In the genomic region with DNA sequence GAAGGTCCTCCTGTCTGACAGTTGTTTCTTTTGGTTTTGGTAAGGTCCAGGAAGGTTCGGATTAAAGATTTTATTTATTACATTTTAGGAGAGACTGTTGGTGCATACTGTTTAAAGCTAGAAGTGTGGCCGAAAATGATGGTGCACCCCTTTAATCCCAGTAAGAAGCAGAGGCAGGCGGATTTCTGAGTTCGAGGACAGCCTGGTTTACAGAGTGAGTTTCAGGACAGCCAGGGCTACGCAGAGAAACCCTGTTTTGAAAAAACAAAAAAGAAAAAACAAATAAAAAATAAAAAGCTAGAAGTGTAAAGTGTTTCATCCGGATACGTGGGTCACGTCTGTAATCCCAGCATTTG, we compare ENCODE assay signal across 8 mouse cellular contexts. TPM values are rescaled to one million over a fixed set of nuclear protein-coding genes. Genes with fewer than 3 reads are reported as not detected.
A peak's percentile ranks its signal among the peaks of the same experiment; 100 is the strongest.
DNase-seq lines count a peak whose midpoint lies in the region; ATAC-seq and TF ChIP-seq lines count a peak whose summit lies in the region.

No protein-coding gene starts in this region.

- peak overlapping the region; percentile 75 for H3K4me2 ChIP-seq in heart, embryonic 16.5 days (ENCODE audit: low read depth, low read length)
- peak overlapping the region; percentile 72 for H3K4me2 ChIP-seq in hindbrain, embryonic 14.5 days (replicated peaks)
- peak overlapping the region; percentile 64 for H3K4me2 ChIP-seq in midbrain, embryonic 11.5 days

- no peak for TF ChIP-seq POLR2A in bone marrow, adult 2 months (IDR thresholded peaks at IDR 0.05; ENCODE audit: borderline replicate concordance, control insufficient read depth, low read depth, low read length)

- no peaks in the 10 kb centered on the region for H3K36me3 ChIP-seq in heart, embryonic 16.5 days (ENCODE audit: control insufficient read depth, insufficient read depth)
- no peaks in the 10 kb centered on the region; the same call in 1 of the 2 replicates for H3K36me3 ChIP-seq in hindbrain, embryonic 14.5 days (replicated peaks; ENCODE audit: control insufficient read depth, insufficient read depth)
- H3K36me3 ChIP-seq in midbrain, embryonic 11.5 days (ENCODE audit: control insufficient read depth, insufficient read depth, low read length), result no peaks in the 10 kb centered on the region

- peak overlapping the region; percentile 78 for H3K4me3 ChIP-seq in heart, embryonic 16.5 days (ENCODE audit: low read length)
- peak overlapping the region; percentile 89 for H3K4me3 ChIP-seq in bone marrow, adult 2 months (replicated peaks; ENCODE audit: control insufficient read depth, low read depth, low read length)
- peak overlapping the region; percentile 59 for H3K4me3 ChIP-seq in hindbrain, embryonic 14.5 days (replicated peaks; ENCODE audit: low read length)
- peak overlapping the region; percentile 57 for H3K4me3 ChIP-seq in midbrain, embryonic 11.5 days (ENCODE audit: low read depth, low read length)

- ATAC-seq in heart, embryonic 16.5 days (replicated peaks; ENCODE audit: extremely low read depth, insufficient read depth, low FRiP score), result no peak
- peak; percentile 70 for ATAC-seq in hindbrain, embryonic 14.5 days (ENCODE audit: low FRiP score)
- peak; percentile 61 for ATAC-seq in midbrain, embryonic 11.5 days (ENCODE audit: low FRiP score)
- no peak for ATAC-seq in frontal cortex, adult (ENCODE audit: low TSS enrichment)

- no peaks in the 10 kb centered on the region for H3K9me3 ChIP-seq in heart, embryonic 16.5 days (replicated peaks; ENCODE audit: control insufficient read depth, low read length)
- H3K9me3 ChIP-seq in hindbrain, embryonic 14.5 days (ENCODE audit: control insufficient read depth, low read length), result no peaks in the 10 kb centered on the region
- H3K9me3 ChIP-seq in midbrain, embryonic 11.5 days (ENCODE audit: control insufficient read depth, low read length), result no peaks in the 10 kb centered on the region

- peak overlapping the region; percentile 61 for H3K27ac ChIP-seq in heart, embryonic 16.5 days (ENCODE audit: low read length)
- peak overlapping the region; percentile 77; the same call in 1 of the 2 replicates for H3K27ac ChIP-seq in bone marrow, adult 2 months (ENCODE audit: control insufficient read depth, insufficient read depth, low read depth, low read length, poor library complexity)
- peak overlapping the region; percentile 74 for H3K27ac ChIP-seq in hindbrain, embryonic 14.5 days
- no peak overlapping the region; the same call in 1 of the 2 replicates for H3K27ac ChIP-seq in midbrain, embryonic 11.5 days (ENCODE audit: low read depth, low read length)

- 0 out of 2 replicates have a peak, but pooled peaks cover 2% of the 10 kb centered on the region for H3K4me1 ChIP-seq in heart, embryonic 16.5 days (ENCODE audit: control insufficient read depth, insufficient read depth, low read length)
- H3K4me1 ChIP-seq in bone marrow, adult 2 months (ENCODE audit: control insufficient read depth, insufficient read depth, low read length), result no peaks in the 10 kb centered on the region; the same call in 1 of the 2 replicates
- no peaks in the 10 kb centered on the region; the same call in 1 of the 2 replicates for H3K4me1 ChIP-seq in hindbrain, embryonic 14.5 days (replicated peaks; ENCODE audit: control insufficient read depth, insufficient read depth, low read length)
- H3K4me1 ChIP-seq in midbrain, embryonic 11.5 days (ENCODE audit: control insufficient read depth, insufficient read depth, low read length), result no peaks in the 10 kb centered on the region; the same call in 1 of the 2 replicates

- no peak for TF ChIP-seq CTCF in bone marrow, adult 2 months (IDR thresholded peaks at IDR 0.05; ENCODE audit: control insufficient read depth, insufficient read depth, low read length)

- peak overlapping the region; percentile 83 for H3K9ac ChIP-seq in heart, embryonic 16.5 days (ENCODE audit: low read length)
- H3K9ac ChIP-seq in hindbrain, embryonic 14.5 days, result peak overlapping the region; percentile 71
- peak overlapping the region; percentile 56; the same call in 1 of the 2 replicates for H3K9ac ChIP-seq in midbrain, embryonic 11.5 days (ENCODE audit: low read length)

- intact Hi-C loops in heart, postnatal 36 days (cut with DNase I), result loop anchor here (5.0 kb wide), 1 partner anchor 33 kb away; a partner anchor contains a TSS

- no peaks in the 10 kb centered on the region for H3K27me3 ChIP-seq in heart, embryonic 16.5 days (ENCODE audit: control insufficient read depth, insufficient read depth, low read length)
- H3K27me3 ChIP-seq in hindbrain, embryonic 14.5 days (ENCODE audit: control insufficient read depth, insufficient read depth, low read length), result no peaks in the 10 kb centered on the region
- H3K27me3 ChIP-seq in midbrain, embryonic 11.5 days (ENCODE audit: control insufficient read depth, insufficient read depth, low read length), result no peaks in the 10 kb centered on the region

- 25% methylated on average over 8 of the region's 8 CpGs for WGBS in heart, embryonic 16.5 days
- 20% methylated on average over 8 of the region's 8 CpGs for WGBS in bone marrow, adult 2 months
- 38% methylated on average over 8 of the region's 8 CpGs for WGBS in hindbrain, embryonic 14.5 days
- WGBS in midbrain, embryonic 11.5 days, result 40% methylated on average over 8 of the region's 8 CpGs

- no peak for DNase-seq in heart, postnatal 36 days
- no peak for DNase-seq in hindbrain, embryonic 14.5 days (ENCODE audit: low spot score)
- no peak for DNase-seq in midbrain, embryonic 11.5 days (ENCODE audit: low spot score, missing footprints)
- DNase-seq in layer of hippocampus, postnatal 14 days (ENCODE audit: low spot score in 2 of 2), result no peak
- DNase-seq in cerebellum, postnatal 25 days, result no peak

RNA-seq across cellular contexts. Expression of a gene that starts 0.3 kb away (rescaled TPM):
- polyA plus RNA-seq in heart, embryonic 16.5 days (2015; fragmentation: Nextera tagmentation; extraction: Ambion mirVana), result 43.6 and 50.9 TPM in 2 replicates
- total RNA-seq in heart, postnatal 36 days (2021), result 10 to 100 TPM; 29.7 to 32.4 TPM
- 12.4 and 22.0 TPM in 2 replicates for polyA plus RNA-seq in bone marrow, adult 2 months (2011; ENCODE audit: insufficient read depth, insufficient read length, low replicate concordance, missing spikeins)
- polyA plus RNA-seq in hindbrain, embryonic 14.5 days (2014; fragmentation: Nextera tagmentation; extraction: Ambion mirVana), result 65.0 and 69.0 TPM in 2 replicates
- 69.1 and 76.0 TPM in 2 replicates for polyA plus RNA-seq in midbrain, embryonic 11.5 days (2014; fragmentation: Nextera tagmentation; extraction: Ambion mirVana)
- 10 to 100 TPM; 38.0 to 40.6 TPM for total RNA-seq in layer of hippocampus, postnatal 14 days (2021)

RNA-seq across cellular contexts. Expression of a gene that starts 17.6 kb away (rescaled TPM):
- 0.11 and 0.19 TPM in 2 replicates for polyA plus RNA-seq in heart, embryonic 16.5 days (2015; fragmentation: Nextera tagmentation; extraction: Ambion mirVana)
- not detected for total RNA-seq in heart, postnatal 36 days (2021)
- polyA plus RNA-seq in bone marrow, adult 2 months (2011; ENCODE audit: insufficient read depth, insufficient read length, low replicate concordance, missing spikeins), result 0.66 TPM in 1 of 2 replicates, not detected in the other
- 0.68 and 0.96 TPM in 2 replicates for polyA plus RNA-seq in hindbrain, embryonic 14.5 days (2014; fragmentation: Nextera tagmentation; extraction: Ambion mirVana)
- 0.48 and 0.77 TPM in 2 replicates for polyA plus RNA-seq in midbrain, embryonic 11.5 days (2014; fragmentation: Nextera tagmentation; extraction: Ambion mirVana)
- total RNA-seq in layer of hippocampus, postnatal 14 days (2021), result under 1 TPM; 0.97 to 0.98 TPM

RNA-seq across cellular contexts. Expression of a gene that starts 21.1 kb away (rescaled TPM):
- polyA plus RNA-seq in heart, embryonic 16.5 days (2015; fragmentation: Nextera tagmentation; extraction: Ambion mirVana), result 81.2 and 83.9 TPM in 2 replicates
- 10 to 100 TPM; 23.5 to 23.6 TPM for total RNA-seq in heart, postnatal 36 days (2021)
- 64.6 and 70.0 TPM in 2 replicates for polyA plus RNA-seq in bone marrow, adult 2 months (2011; ENCODE audit: insufficient read depth, insufficient read length, low replicate concordance, missing spikeins)
- polyA plus RNA-seq in hindbrain, embryonic 14.5 days (2014; fragmentation: Nextera tagmentation; extraction: Ambion mirVana), result 71.9 and 90.2 TPM in 2 replicates
- 118 and 128 TPM in 2 replicates for polyA plus RNA-seq in midbrain, embryonic 11.5 days (2014; fragmentation: Nextera tagmentation; extraction: Ambion mirVana)
- 10 to 100 TPM; 20.1 to 27.8 TPM for total RNA-seq in layer of hippocampus, postnatal 14 days (2021)

RNA-seq across cellular contexts. Expression of a gene that starts 25.2 kb away (rescaled TPM):
- 468 and 577 TPM in 2 replicates for polyA plus RNA-seq in heart, embryonic 16.5 days (2015; fragmentation: Nextera tagmentation; extraction: Ambion mirVana)
- 100 to 1,000 TPM; 376 to 394 TPM for total RNA-seq in heart, postnatal 36 days (2021)
- 261 and 476 TPM in 2 replicates for polyA plus RNA-seq in bone marrow, adult 2 months (2011; ENCODE audit: insufficient read depth, insufficient read length, low replicate concordance, missing spikeins)
- polyA plus RNA-seq in hindbrain, embryonic 14.5 days (2014; fragmentation: Nextera tagmentation; extraction: Ambion mirVana), result 315 and 365 TPM in 2 replicates
- 467 and 471 TPM in 2 replicates for polyA plus RNA-seq in midbrain, embryonic 11.5 days (2014; fragmentation: Nextera tagmentation; extraction: Ambion mirVana)
- 100 to 1,000 TPM; 157 to 166 TPM for total RNA-seq in layer of hippocampus, postnatal 14 days (2021)

RNA-seq across cellular contexts. Expression of a gene that starts 30.1 kb away (rescaled TPM):
- 1.1 and 1.6 TPM in 2 replicates for polyA plus RNA-seq in heart, embryonic 16.5 days (2015; fragmentation: Nextera tagmentation; extraction: Ambion mirVana)
- not detected for total RNA-seq in heart, postnatal 36 days (2021)
- 9.1 TPM in 1 of 2 replicates, not detected in the other for polyA plus RNA-seq in bone marrow, adult 2 months (2011; ENCODE audit: insufficient read depth, insufficient read length, low replicate concordance, missing spikeins)
- polyA plus RNA-seq in hindbrain, embryonic 14.5 days (2014; fragmentation: Nextera tagmentation; extraction: Ambion mirVana), result 1.5 and 2.6 TPM in 2 replicates
- 2.2 and 2.5 TPM in 2 replicates for polyA plus RNA-seq in midbrain, embryonic 11.5 days (2014; fragmentation: Nextera tagmentation; extraction: Ambion mirVana)
- total RNA-seq in layer of hippocampus, postnatal 14 days (2021), result not detected

Comparison
In these comparisons a context has a peak if more than half of its experiments do, and no peak if none do; other contexts are left out.
1. ATAC-seq: peak in hindbrain, embryonic 14.5 days (single experiment) and midbrain, embryonic 11.5 days (single experiment); none in heart, embryonic 16.5 days (single experiment) and frontal cortex, adult (single experiment).
2. Peak in every context shown above with its lines, with median percentiles within 50 percentile points of each other: H3K4me2 ChIP-seq, H3K4me3 ChIP-seq and H3K9ac ChIP-seq.